In genomic region chr5:66150706-66151300, GRCm38 (mm10) we compare ENCODE assay signal across 8 mouse cellular contexts. TPM values are rescaled to one million over a fixed set of nuclear protein-coding genes. Genes with fewer than 3 reads are reported as not detected.
DNase-seq lines count a peak whose midpoint lies in the region; TF ChIP-seq lines count a peak whose summit lies in the region.

No protein-coding gene starts in this region.

- peak; percentile 85 to 88 for DNase-seq in adrenal gland, postnatal 36 days
- peak; percentile 57 for DNase-seq in forebrain, embryonic 10.5 days (ENCODE audit: extremely low spot score, low spot score)
- DNase-seq in heart, postnatal 10 days, result peak; percentile 60
- DNase-seq in kidney, postnatal 25 days, result peak; percentile 73 to 90
- DNase-seq in right cerebral cortex, postnatal 25 days, result peak; percentile 37
- DNase-seq in frontal cortex, adult 2 months (ENCODE audit: extremely low spot score in 1 of 2, low spot score in 1 of 2), result no peak

- H3K27me3 ChIP-seq in E14TG2a.4 (ENCODE audit: insufficient read depth, low read length), result peaks cover 41% of the 10 kb centered on the region
- H3K27me3 ChIP-seq in forebrain, embryonic 10.5 days (ENCODE audit: poor library complexity, severe bottlenecking), result peaks cover 75% of the 10 kb centered on the region

- intact Hi-C loops in heart, postnatal 10 days (cut with DNase I), result no loop called here

- peaks cover 49% of the 10 kb centered on the region for H3K4me1 ChIP-seq in E14TG2a.4 (replicated peaks; ENCODE audit: low read depth, low read length)
- peaks cover 31% of the 10 kb centered on the region for H3K4me1 ChIP-seq in forebrain, embryonic 10.5 days

- no peak for TF ChIP-seq CTCF in E14TG2a.4 (conservative IDR thresholded peaks at IDR 0.05; ENCODE audit: low read length)

- H3K9me3 ChIP-seq in E14TG2a.4 (ENCODE audit: low read length), result no peaks in the 10 kb centered on the region
- no peaks in the 10 kb centered on the region for H3K9me3 ChIP-seq in forebrain, embryonic 10.5 days

- H3K36me3 ChIP-seq in E14TG2a.4 (ENCODE audit: insufficient read depth, low read length), result no peaks in the 10 kb centered on the region
- H3K36me3 ChIP-seq in forebrain, embryonic 10.5 days (replicated peaks), result no peaks in the 10 kb centered on the region
- 0 out of 2 replicates have a peak, but pooled peaks cover 5% of the 10 kb centered on the region for H3K36me3 ChIP-seq in macrophage (ENCODE audit: inconsistent target)

- under 1% methylated on average over 43 of the region's 43 CpGs for WGBS in forebrain, embryonic 10.5 days
- under 1% methylated on average over 42 of the region's 43 CpGs for WGBS in macrophage (ENCODE audit: missing documents)

- peaks cover 53% of the 10 kb centered on the region for H3K79me2 ChIP-seq in macrophage (ENCODE audit: inconsistent target)

- peak overlapping the region; percentile 81 for H3K4me3 ChIP-seq in E14TG2a.4 (replicated peaks; ENCODE audit: low read length)
- peak overlapping the region; percentile 59 for H3K4me3 ChIP-seq in forebrain, embryonic 10.5 days
- H3K4me3 ChIP-seq in macrophage (ENCODE audit: inconsistent target), result peak overlapping the region; percentile 91

- peak overlapping the region; percentile 78 for H3K27ac ChIP-seq in forebrain, embryonic 10.5 days
- H3K27ac ChIP-seq in macrophage, result peak overlapping the region; percentile 95

RNA-seq across cellular contexts. Expression of gene Rbm47, which starts 22.1 kb away (rescaled TPM):
- total RNA-seq in adrenal gland, postnatal 36 days (2021), result 100 to 1,000 TPM; 102 to 121 TPM
- polyA plus RNA-seq in forebrain, embryonic 10.5 days (2016; fragmentation: Nextera tagmentation; extraction: Ambion mirVana), result 3.1 and 3.4 TPM in 2 replicates
- 1 to 10 TPM; 2.3 to 3.7 TPM for total RNA-seq in heart, postnatal 10 days (2021)
- 100 to 1,000 TPM; 212 to 432 (median 310) TPM for total RNA-seq in macrophage (2018; cell fraction: chromatin; rRNA removed)
- 100 to 1,000 TPM in 10 of 26 experiments, 10 to 100 TPM in 16; 76.7 to 169 (median 96.4) TPM for total RNA-seq in macrophage (2018; cell fraction: cytosol; rRNA removed)
- 100 to 1,000 TPM; 195 to 431 (median 259) TPM for total RNA-seq in macrophage (2018; cell fraction: nucleus; rRNA removed)
- polyA plus RNA-seq in macrophage (2018), result 35.3 to 62.0 TPM (median 41.0 TPM) in 3 replicates
- 0.78 and 1.2 TPM in 2 replicates for polyA plus RNA-seq in frontal cortex, adult 2 months (2012; rRNA removed)

Comparison
In these comparisons a context has a peak if more than half of its experiments do, and no peak if none do; other contexts are left out.
1. DNase-seq: peak in adrenal gland, postnatal 36 days (2 of 2), forebrain, embryonic 10.5 days (single experiment), heart, postnatal 10 days (2 of 2), kidney, postnatal 25 days (2 of 2) and right cerebral cortex, postnatal 25 days (single experiment); none in frontal cortex, adult 2 months (0 of 2).
2. Peak in every context shown above with its lines, with median percentiles within 50 percentile points of each other: H3K4me3 ChIP-seq.